Mouse (Mus musculus): ENCODE results near the gene Amigo2. TPM values are rescaled to one million over a fixed set of nuclear protein-coding genes. Genes with fewer than 3 reads are reported as not detected.

The Amigo2 gene
- polyA plus RNA-seq, 1 experiment from 2014 or later: 4.9 TPM

DNA sequence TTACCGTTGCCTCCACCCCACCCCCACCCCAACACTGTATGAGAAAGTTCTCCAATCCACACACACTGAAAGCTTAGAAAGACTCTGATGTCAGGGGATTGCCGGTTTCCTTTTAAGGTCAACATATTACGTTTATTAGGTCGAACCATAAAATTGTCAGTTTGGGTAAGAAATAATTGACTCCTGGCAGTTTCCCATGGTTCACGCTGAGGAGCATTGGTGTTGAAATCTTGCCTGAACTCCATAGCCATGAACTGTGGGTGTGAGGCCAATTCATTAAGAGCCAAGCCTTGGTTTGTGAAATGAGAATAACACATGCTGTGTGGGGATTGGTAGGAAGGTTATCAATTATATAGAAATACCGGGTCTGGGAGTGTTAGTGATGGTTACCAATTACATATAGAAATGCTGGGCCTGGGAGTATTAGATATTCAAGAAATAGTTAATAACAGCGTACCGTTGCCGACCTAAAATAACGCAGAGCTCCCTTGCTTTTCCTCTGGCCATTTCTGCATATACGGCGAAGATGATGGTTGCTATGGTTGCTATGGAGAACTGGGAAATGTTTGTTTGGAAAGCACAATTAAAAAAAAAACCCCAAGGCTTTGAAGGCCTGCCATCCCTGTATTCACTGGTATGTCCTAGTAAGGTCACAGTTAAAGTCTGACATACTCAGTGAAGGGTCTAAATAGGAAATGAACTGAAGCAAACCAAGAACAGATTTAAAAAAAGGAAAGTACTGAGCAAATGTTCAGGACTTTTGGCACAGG, 28.7 kb upstream of the Amigo2 start:
- 87% methylated on average over 12 of the region's 12 CpGs for WGBS
- Histone ChIP-seq H3K4me3 (ENCODE audit: low read depth, low read length) (no peak overlapping the region), H3K27ac (ENCODE audit: low read depth, low read length) (no peak overlapping the region), H3K27me3 (ENCODE audit: control insufficient read depth, insufficient read depth, low read length) (no peaks in the 10 kb centered on the region), H3K9ac (ENCODE audit: low read length) (no peak overlapping the region), H3K4me2 (ENCODE audit: low read depth) (no peak overlapping the region), H3K4me1 (ENCODE audit: control insufficient read depth, insufficient read depth, low read length) (no peaks in the 10 kb centered on the region), H3K36me3 (ENCODE audit: control insufficient read depth, insufficient read depth, low read length) (no peaks in the 10 kb centered on the region), H3K9me3 (ENCODE audit: control insufficient read depth, low read length) (no peaks in the 10 kb centered on the region)
- ATAC-seq (ENCODE audit: insufficient read depth, low FRiP score, low TSS enrichment) (no peak), DNase-seq (ENCODE audit: low spot score) (no peak)

DNA sequence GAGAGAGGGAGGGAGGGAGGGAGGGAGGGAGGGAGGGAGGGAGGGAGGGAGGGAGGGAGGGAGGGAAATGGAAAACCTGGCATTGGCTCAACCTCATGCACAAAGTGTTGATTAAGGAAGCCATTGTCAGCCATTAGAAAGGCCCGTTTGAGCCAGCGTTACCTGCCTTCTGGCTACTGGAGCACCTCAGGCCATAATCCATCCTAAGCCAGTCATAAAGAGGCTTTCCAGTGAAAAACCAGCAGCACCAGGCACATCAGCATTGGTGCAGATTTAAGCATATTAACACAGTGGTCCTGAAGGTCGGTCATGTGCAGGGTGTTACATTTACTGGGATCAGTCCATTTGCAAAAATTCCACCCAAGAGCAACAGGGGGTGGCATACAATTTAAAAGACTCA, 25.7 kb upstream of the Amigo2 start:
- ATAC-seq (ENCODE audit: insufficient read depth, low FRiP score, low TSS enrichment) (no peak), DNase-seq (ENCODE audit: low spot score) (no peak)
- Histone ChIP-seq H3K4me1 (ENCODE audit: control insufficient read depth, insufficient read depth, low read length) (no peaks in the 10 kb centered on the region), H3K9ac (ENCODE audit: low read length) (no peak overlapping the region), H3K9me3 (ENCODE audit: control insufficient read depth, low read length) (no peaks in the 10 kb centered on the region), H3K27ac (ENCODE audit: low read depth, low read length) (no peak overlapping the region), H3K27me3 (ENCODE audit: control insufficient read depth, insufficient read depth, low read length) (no peaks in the 10 kb centered on the region), H3K36me3 (ENCODE audit: control insufficient read depth, insufficient read depth, low read length) (no peaks in the 10 kb centered on the region), H3K4me3 (ENCODE audit: low read depth, low read length) (no peak overlapping the region), H3K4me2 (ENCODE audit: low read depth) (no peak overlapping the region)
- 84% methylated on average over 3 of the region's 3 CpGs for WGBS

DNA sequence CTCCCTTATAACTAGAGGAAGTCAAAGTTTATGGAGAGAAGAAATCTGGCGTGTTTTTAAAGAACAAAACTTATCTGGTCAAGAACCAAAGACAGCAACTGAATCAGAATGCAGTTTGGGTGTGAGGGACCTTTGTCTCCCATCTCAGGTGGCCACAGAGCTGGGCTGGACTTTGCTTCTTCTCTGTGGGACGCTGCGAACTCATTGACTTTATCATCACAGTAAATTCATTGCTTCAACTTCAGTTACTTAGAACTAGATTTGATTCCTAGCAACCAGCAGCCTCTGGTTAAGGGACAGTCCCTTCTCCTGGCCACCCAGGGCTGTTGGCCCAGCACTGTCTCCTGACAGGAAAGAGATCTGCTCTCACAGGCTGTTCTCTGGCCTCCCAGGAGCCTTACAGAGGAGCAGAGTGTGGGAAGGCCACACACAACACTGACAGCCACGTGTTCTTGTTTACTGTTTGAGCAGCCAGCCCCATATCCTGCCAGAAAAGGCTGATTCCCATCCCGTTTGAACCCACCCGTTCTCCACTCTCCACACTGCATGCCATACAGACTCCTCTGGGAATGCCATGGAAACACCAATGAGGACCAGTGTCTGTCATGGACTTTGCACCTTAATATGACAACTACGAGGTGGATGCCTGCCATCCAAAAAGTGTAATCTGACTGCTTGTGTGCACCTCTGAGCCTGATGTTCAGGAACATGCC, 25.1 kb upstream of the Amigo2 start:
- no peaks in the 10 kb centered on the region for H3K36me3 ChIP-seq (ENCODE audit: control insufficient read depth, insufficient read depth, low read length)
- ATAC-seq (ENCODE audit: insufficient read depth, low FRiP score, low TSS enrichment): no peak
- H3K4me2 ChIP-seq (ENCODE audit: low read depth): no peak overlapping the region
- no peak overlapping the region for H3K4me3 ChIP-seq (ENCODE audit: low read depth, low read length)
- no peaks in the 10 kb centered on the region for H3K4me1 ChIP-seq (ENCODE audit: control insufficient read depth, insufficient read depth, low read length)
- no peaks in the 10 kb centered on the region for H3K27me3 ChIP-seq (ENCODE audit: control insufficient read depth, insufficient read depth, low read length)
- no peak for DNase-seq (ENCODE audit: low spot score)
- H3K9ac ChIP-seq (ENCODE audit: low read length): no peak overlapping the region
- no peaks in the 10 kb centered on the region for H3K9me3 ChIP-seq (ENCODE audit: control insufficient read depth, low read length)
- no peak overlapping the region for H3K27ac ChIP-seq (ENCODE audit: low read depth, low read length)
- 59% methylated on average over 7 of the region's 7 CpGs for WGBS

DNA sequence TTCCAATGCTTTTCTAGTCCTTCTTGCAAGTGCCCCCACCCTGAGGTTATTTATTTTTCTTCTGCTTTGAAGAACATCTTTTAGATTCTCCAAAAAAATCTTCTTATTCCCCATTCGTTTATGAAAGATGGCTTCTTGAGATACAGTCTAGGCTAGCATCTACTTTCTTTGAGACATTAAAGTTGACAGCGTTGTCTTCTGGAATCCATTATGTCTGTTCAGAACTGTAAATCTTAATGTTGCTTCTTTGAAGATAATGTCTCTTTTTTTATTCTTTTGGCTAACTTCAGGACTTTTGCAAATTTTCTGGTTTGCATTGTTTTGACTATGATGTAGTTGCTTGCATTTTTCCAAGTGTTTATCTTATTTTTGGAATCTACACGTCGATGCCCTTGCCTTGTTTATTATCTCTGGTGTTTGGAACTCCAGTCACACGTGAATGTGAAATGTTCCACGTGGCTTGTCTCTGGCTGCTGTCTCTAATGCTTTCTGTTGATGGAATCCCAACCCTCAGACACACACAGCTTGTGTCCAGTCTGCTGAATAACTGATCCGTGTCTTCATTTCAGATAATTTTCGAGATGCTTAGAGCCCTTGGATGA, 20.1 kb upstream of the Amigo2 start:
- Histone ChIP-seq H3K9me3 (ENCODE audit: control insufficient read depth, low read length) (no peaks in the 10 kb centered on the region), H3K27ac (ENCODE audit: low read depth, low read length) (no peak overlapping the region), H3K27me3 (ENCODE audit: control insufficient read depth, insufficient read depth, low read length) (no peaks in the 10 kb centered on the region), H3K4me1 (ENCODE audit: control insufficient read depth, insufficient read depth, low read length) (no peaks in the 10 kb centered on the region), H3K4me3 (ENCODE audit: low read depth, low read length) (no peak overlapping the region), H3K9ac (ENCODE audit: low read length) (no peak overlapping the region), H3K4me2 (ENCODE audit: low read depth) (no peak overlapping the region), H3K36me3 (ENCODE audit: control insufficient read depth, insufficient read depth, low read length) (no peaks in the 10 kb centered on the region)
- WGBS: 73% methylated on average over 8 of the region's 8 CpGs
- no peak for ATAC-seq (ENCODE audit: insufficient read depth, low FRiP score, low TSS enrichment)
- DNase-seq (ENCODE audit: low spot score): no peak

DNA sequence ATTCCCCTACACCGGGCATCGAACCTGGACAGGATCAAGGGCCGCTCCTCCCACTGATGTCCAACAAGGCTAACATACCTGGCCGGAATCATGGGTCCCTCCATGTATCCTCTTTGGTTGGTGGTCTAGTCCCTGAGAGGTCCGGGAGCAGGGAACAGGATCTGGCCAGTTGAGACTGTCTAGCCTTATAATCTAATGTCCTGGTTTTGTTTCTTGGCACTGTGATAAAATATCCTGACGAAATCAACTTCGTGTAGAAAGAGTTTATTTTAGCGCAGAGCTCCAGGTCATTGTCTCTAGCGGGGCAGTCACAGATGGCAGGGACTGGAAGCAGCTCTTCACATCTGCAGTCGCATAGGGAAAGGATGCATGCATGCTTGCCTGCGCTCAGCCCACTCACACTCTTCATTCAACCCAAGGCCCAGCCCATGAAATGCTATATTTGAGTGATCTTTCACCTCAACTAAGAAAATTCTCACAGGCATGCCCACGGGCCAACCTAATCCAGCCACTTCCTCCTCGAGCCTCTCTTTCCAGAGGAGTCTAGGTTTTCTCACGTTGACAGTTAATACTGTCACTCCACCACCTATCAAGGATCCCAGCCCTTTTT, 19.3 kb upstream of the Amigo2 start:
- no peak for ATAC-seq (ENCODE audit: insufficient read depth, low FRiP score, low TSS enrichment)
- no peaks in the 10 kb centered on the region for H3K9me3 ChIP-seq (ENCODE audit: control insufficient read depth, low read length)
- no peaks in the 10 kb centered on the region for H3K4me1 ChIP-seq (ENCODE audit: control insufficient read depth, insufficient read depth, low read length)
- 85% methylated on average over 14 of the region's 14 CpGs for whole genome bisulfite sequencing
- H3K4me3 ChIP-seq (ENCODE audit: low read depth, low read length): no peak overlapping the region
- DNase-seq (ENCODE audit: low spot score): no peak
- no peaks in the 10 kb centered on the region for H3K27me3 ChIP-seq (ENCODE audit: control insufficient read depth, insufficient read depth, low read length)
- no peak overlapping the region for H3K9ac ChIP-seq (ENCODE audit: low read length)
- H3K36me3 ChIP-seq (ENCODE audit: control insufficient read depth, insufficient read depth, low read length): no peaks in the 10 kb centered on the region
- H3K27ac ChIP-seq (ENCODE audit: low read depth, low read length): no peak overlapping the region
- H3K4me2 ChIP-seq (ENCODE audit: low read depth): no peak overlapping the region

DNA sequence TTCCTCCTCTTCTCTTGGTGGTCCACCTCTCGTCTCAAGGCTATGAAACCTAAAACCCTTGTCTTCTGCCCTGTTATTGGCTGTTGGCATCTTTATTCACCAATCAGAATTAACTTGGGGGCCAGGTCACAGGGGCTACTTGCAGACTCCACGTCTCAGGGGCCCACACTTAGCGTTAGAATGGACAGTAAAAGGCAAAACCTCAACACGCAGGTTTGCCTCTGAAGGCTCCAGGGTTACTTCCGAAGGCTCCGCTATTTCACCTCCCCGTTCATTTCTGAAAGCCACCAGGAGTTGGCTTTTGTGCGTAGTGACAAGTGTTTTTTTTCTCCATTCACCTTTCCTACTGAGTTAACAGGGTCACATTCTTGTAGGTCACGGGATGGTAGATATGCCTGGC, 15.2 kb upstream of the Amigo2 start:
- Histone ChIP-seq H3K4me3 (ENCODE audit: low read depth, low read length) (no peak overlapping the region), H3K9me3 (ENCODE audit: control insufficient read depth, low read length) (no peaks in the 10 kb centered on the region), H3K27ac (ENCODE audit: low read depth, low read length) (no peak overlapping the region), H3K4me2 (ENCODE audit: low read depth) (no peak overlapping the region), H3K36me3 (ENCODE audit: control insufficient read depth, insufficient read depth, low read length) (no peaks in the 10 kb centered on the region), H3K9ac (ENCODE audit: low read length) (no peak overlapping the region), H3K27me3 (ENCODE audit: control insufficient read depth, insufficient read depth, low read length) (no peaks in the 10 kb centered on the region), H3K4me1 (ENCODE audit: control insufficient read depth, insufficient read depth, low read length) (no peaks in the 10 kb centered on the region)
- 75% methylated on average over 9 of the region's 9 CpGs for WGBS
- DNase-seq (ENCODE audit: low spot score) (no peak), ATAC-seq (ENCODE audit: insufficient read depth, low FRiP score, low TSS enrichment) (no peak)

DNA sequence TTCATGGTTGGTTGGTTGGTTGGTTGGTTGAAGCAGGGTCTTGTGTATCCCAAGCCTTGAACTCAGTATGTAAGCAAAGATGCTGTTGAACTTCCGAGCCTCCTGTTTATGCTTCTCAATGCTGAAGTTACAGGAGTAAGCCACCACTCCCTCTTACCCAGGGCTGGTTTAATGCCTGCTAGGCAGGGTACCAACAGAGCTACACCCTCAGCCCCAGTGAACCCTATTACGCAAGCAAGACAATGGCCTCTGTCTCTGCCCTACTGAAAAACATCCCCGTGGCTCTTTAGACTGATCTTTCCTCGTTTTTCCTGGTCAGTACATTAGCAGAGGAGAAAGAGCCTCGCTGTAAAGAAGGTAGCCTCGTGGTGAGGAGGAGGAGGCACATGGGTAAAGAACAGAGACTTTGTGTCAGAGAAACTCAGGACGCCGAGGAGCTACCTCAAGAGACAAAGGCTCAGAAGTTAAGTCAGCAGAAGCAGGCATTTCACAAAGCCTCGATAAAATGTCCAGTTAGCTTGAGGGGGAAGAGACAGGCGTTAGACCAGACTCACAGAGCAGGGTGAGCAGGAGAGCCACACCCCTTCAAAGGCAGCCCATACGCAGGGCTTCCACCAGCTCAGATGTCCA, 13.0 kb upstream of the Amigo2 start:
- H3K4me3 ChIP-seq (ENCODE audit: low read depth, low read length): no peak overlapping the region
- H3K4me1 ChIP-seq (ENCODE audit: control insufficient read depth, insufficient read depth, low read length): no peaks in the 10 kb centered on the region
- no peak overlapping the region for H3K27ac ChIP-seq (ENCODE audit: low read depth, low read length)
- DNase-seq (ENCODE audit: low spot score) (no peak), ATAC-seq (ENCODE audit: insufficient read depth, low FRiP score, low TSS enrichment) (no peak)
- H3K4me2 ChIP-seq (ENCODE audit: low read depth): no peak overlapping the region
- 80% methylated on average over 11 of the region's 11 CpGs for WGBS
- H3K9ac ChIP-seq (ENCODE audit: low read length): no peak overlapping the region
- no peaks in the 10 kb centered on the region for H3K36me3 ChIP-seq (ENCODE audit: control insufficient read depth, insufficient read depth, low read length)
- no peaks in the 10 kb centered on the region for H3K27me3 ChIP-seq (ENCODE audit: control insufficient read depth, insufficient read depth, low read length)
- H3K9me3 ChIP-seq (ENCODE audit: control insufficient read depth, low read length): no peaks in the 10 kb centered on the region

DNA sequence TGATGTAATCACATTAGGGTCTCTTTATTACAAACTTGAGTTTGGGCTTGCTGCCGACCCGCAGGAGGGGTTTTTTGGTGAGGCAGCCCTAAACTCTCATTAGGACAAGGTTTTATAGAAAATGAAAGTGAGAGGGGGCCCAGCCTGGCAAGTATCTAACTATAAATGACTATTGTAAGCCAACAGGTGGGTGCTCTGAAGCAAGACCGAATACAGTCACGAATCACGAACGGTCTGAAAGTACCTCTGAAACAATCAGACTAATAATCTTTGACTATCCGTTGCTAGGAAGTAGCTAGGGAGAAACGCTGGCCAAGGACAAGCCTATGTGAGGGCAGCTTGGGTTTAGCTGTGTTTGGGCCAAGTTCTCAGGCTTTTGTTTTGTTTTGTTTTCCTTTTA, 12.2 kb upstream of the Amigo2 start:
- H3K4me2 ChIP-seq (ENCODE audit: low read depth): no peak overlapping the region
- DNase-seq (ENCODE audit: low spot score): no peak
- H3K9me3 ChIP-seq (ENCODE audit: control insufficient read depth, low read length): no peaks in the 10 kb centered on the region
- ATAC-seq (ENCODE audit: insufficient read depth, low FRiP score, low TSS enrichment): no peak
- no peak overlapping the region for H3K9ac ChIP-seq (ENCODE audit: low read length)
- 91% methylated on average over 8 of the region's 8 CpGs for WGBS
- no peaks in the 10 kb centered on the region for H3K4me1 ChIP-seq (ENCODE audit: control insufficient read depth, insufficient read depth, low read length)
- H3K27me3 ChIP-seq (ENCODE audit: control insufficient read depth, insufficient read depth, low read length): no peaks in the 10 kb centered on the region
- H3K4me3 ChIP-seq (ENCODE audit: low read depth, low read length): no peak overlapping the region
- no peak overlapping the region for H3K27ac ChIP-seq (ENCODE audit: low read depth, low read length)
- H3K36me3 ChIP-seq (ENCODE audit: control insufficient read depth, insufficient read depth, low read length): no peaks in the 10 kb centered on the region

Measured in neural tube, embryonic 11.5 days (tissue).